Mouse (Mus musculus): Measurements from ENCODE around the gene Cdc42ep2. TPM values are rescaled to one million over a fixed set of nuclear protein-coding genes. Genes with fewer than 3 reads are reported as not detected.
A peak's percentile ranks its signal among the peaks of the same experiment; 100 is the strongest.
"Not testable (repeated sequence)": the region's sequence is repeated elsewhere in the genome, so short reads cannot be mapped to it uniquely, and the experiment has no call there.

Gene Cdc42ep2
- polyA plus RNA-seq, 1 experiment from 2014 or later: 6.5 TPM

GRCm38 (mm10) chr19:5894002-5894678, 30.5 kb downstream of the Cdc42ep2 start, which contains the start of gene Tigd3:
TSS of gene Tigd3 (minus strand) at chr19:5894149.
- no peaks in the 10 kb centered on the region for H3K27me3 ChIP-seq
- peak; percentile 55 for DNase-seq (ENCODE audit: low read depth, low spot score)
- ChIA-PET POLR2A (interaction anchor here (0.8 to 1.2 kb wide), 2 partner anchors 14 to 18 kb away, joined by 3 to 5 read pairs; partner anchors contain the start of gene Dpf2), CTCF (interaction anchor here (0.8 to 1.9 kb wide), 2 partner anchors 11 to 107 kb away, joined by 4 to 6 read pairs; no protein-coding TSS in a partner anchor)
- peak; percentile 74 for ATAC-seq
- TF ChIP-seq CTCF (IDR thresholded peaks at IDR 0.05): no peak
- in situ Hi-C loops (cut with MboI; ENCODE audit: low pct_unique_long_range_greater_than_20kb): no loop called here

GRCm38 (mm10) chr19:5893282-5894001, 31.2 kb downstream of the Cdc42ep2 start:
- H3K27me3 ChIP-seq: no peaks in the 10 kb centered on the region
- ATAC-seq: no peak
- ChIA-PET POLR2A (interaction anchor here (0.8 to 1.3 kb wide), 3 partner anchors 9 to 19 kb away, joined by 3 to 5 read pairs (median 4); partner anchors contain the start of gene Dpf2), CTCF (interaction anchor here (0.7 to 0.8 kb wide), 2 partner anchors 106 kb away, joined by 3 to 4 read pairs; no protein-coding TSS in a partner anchor)
- TF ChIP-seq CTCF (IDR thresholded peaks at IDR 0.05): no peak
- DNase-seq (ENCODE audit: low read depth, low spot score): no peak
- in situ Hi-C loops (cut with MboI; ENCODE audit: low pct_unique_long_range_greater_than_20kb): no loop called here

DNA sequence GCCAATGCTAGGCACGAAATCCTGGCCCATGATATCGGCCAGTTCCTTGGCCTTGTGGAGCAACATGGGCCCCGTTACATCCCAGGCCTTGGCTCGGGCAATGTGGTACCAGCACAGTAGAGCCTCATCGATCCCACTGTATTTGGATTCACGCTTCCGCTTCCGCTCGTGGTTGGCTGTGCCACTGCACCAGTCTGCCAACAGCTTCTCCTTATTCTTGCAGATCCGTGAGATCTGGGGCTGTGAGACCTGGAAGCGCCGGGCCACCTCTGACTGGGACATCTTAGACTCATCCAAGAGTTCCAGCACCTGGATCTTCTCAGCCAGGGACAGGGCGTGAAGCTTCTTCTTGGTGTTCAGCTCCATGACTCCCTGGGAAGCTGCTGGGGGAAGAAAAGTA, 31.9 kb downstream of the Cdc42ep2 start:
- no peak for ATAC-seq
- DNase-seq (ENCODE audit: low read depth, low spot score): no peak
- no peak for TF ChIP-seq CTCF (IDR thresholded peaks at IDR 0.05)
- no peaks in the 10 kb centered on the region for H3K27me3 ChIP-seq
- CTCF ChIA-PET: interaction anchor here (1.6 kb wide), 1 partner anchor 106 kb away, joined by 7 read pairs; no protein-coding TSS in a partner anchor
- in situ Hi-C loops (cut with MboI; ENCODE audit: low pct_unique_long_range_greater_than_20kb): no loop called here
- POLR2A ChIA-PET: interaction anchor here (1.3 kb wide), 1 partner anchor 10 kb away, joined by 4 read pairs; no protein-coding TSS in a partner anchor

DNA sequence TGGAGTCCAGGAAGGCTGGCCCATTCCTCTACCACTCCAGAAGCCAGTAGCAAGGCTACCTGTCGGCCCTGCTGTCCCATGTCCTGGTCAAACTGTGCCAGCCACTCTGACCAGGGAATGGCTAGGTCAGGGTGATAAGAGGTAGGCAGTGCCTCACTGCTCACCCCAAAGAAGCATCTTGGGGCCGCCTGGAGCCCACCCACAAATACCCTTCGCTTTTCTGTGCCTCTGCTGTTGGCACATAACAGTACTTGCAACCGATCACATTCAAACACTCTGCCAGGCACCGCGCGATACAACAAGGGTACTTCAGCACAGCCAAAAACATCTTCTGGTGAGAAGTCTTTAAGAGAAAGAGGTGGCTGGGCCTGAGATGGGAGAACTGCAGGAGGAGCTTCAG, 32.4 kb downstream of the Cdc42ep2 start:
- H3K27me3 ChIP-seq: no peaks in the 10 kb centered on the region
- in situ Hi-C loops (cut with MboI; ENCODE audit: low pct_unique_long_range_greater_than_20kb): no loop called here
- no peak for ATAC-seq
- no peak for TF ChIP-seq CTCF (IDR thresholded peaks at IDR 0.05)
- ChIA-PET POLR2A (interaction anchor here (1.3 kb wide), 1 partner anchor 11 kb away, joined by 4 read pairs; no protein-coding TSS in a partner anchor), CTCF (interaction anchor here (1.6 kb wide), 1 partner anchor 105 kb away, joined by 7 read pairs; no protein-coding TSS in a partner anchor)
- DNase-seq (ENCODE audit: low read depth, low spot score): no peak

GRCm38 (mm10) chr19:5891521-5892258, 32.9 kb downstream of the Cdc42ep2 start:
- in situ Hi-C loops (cut with MboI; ENCODE audit: low pct_unique_long_range_greater_than_20kb): no loop called here
- H3K27me3 ChIP-seq: no peaks in the 10 kb centered on the region
- ATAC-seq (no peak), DNase-seq (ENCODE audit: low read depth, low spot score) (no peak)
- ChIA-PET POLR2A (no interaction called here), CTCF (interaction anchor here (1.0 to 1.6 kb wide), 2 partner anchors 9 to 105 kb away, joined by 3 to 7 read pairs; no protein-coding TSS in a partner anchor)
- no peak for TF ChIP-seq CTCF (IDR thresholded peaks at IDR 0.05)

DNA sequence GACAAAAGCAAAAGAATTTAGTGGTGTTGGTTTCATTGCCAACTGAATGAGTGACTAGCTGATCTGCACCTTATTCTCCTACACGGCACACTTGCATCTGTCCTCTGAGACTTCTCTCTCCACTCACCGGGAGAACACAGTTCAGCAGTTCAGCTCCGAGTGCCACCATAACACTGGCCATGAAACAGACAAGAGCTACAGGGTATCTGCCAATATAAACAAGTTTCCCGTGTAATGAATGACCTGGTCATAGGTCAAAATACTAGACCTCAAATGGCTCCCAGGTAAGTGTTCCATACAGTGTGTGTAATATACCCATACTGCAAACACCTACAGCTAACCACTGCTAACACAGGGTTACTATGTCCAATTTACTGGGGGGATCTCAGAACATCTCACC, 35.4 kb downstream of the Cdc42ep2 start:
- DNase-seq (ENCODE audit: low read depth, low spot score): no peak
- ChIA-PET POLR2A (no interaction called here), CTCF (interaction anchor here (1.3 to 2.1 kb wide), 3 partner anchors 96 to 177 kb away, joined by 3 to 13 read pairs (median 5); no protein-coding TSS in a partner anchor)
- in situ Hi-C loops (cut with MboI; ENCODE audit: low pct_unique_long_range_greater_than_20kb): loop anchor here (5.0 kb wide), 1 partner anchor 177 kb away; no protein-coding TSS in a partner anchor
- no peak for TF ChIP-seq CTCF (IDR thresholded peaks at IDR 0.05)
- ATAC-seq: no peak
- no peaks in the 10 kb centered on the region for H3K27me3 ChIP-seq

GRCm38 (mm10) chr19:5887234-5887815, 37.3 kb downstream of the Cdc42ep2 start:
- in situ Hi-C loops (cut with MboI; ENCODE audit: low pct_unique_long_range_greater_than_20kb): loop anchor here (5.0 kb wide), 1 partner anchor 175 kb away; no protein-coding TSS in a partner anchor
- CTCF ChIA-PET: interaction anchor here (1.0 to 5.5 kb wide), 3 partner anchors 13 to 100 kb away, joined by 3 to 58 read pairs (median 3); no protein-coding TSS in a partner anchor
- DNase-seq (ENCODE audit: low read depth, low spot score) (no peak), ATAC-seq (no peak)
- H3K27me3 ChIP-seq: no peaks in the 10 kb centered on the region
- POLR2A ChIA-PET: interaction anchor here (0.7 kb wide), 1 partner anchor 163 kb away, joined by 4 read pairs; no protein-coding TSS in a partner anchor
- TF ChIP-seq CTCF (IDR thresholded peaks at IDR 0.05): no peak

DNA sequence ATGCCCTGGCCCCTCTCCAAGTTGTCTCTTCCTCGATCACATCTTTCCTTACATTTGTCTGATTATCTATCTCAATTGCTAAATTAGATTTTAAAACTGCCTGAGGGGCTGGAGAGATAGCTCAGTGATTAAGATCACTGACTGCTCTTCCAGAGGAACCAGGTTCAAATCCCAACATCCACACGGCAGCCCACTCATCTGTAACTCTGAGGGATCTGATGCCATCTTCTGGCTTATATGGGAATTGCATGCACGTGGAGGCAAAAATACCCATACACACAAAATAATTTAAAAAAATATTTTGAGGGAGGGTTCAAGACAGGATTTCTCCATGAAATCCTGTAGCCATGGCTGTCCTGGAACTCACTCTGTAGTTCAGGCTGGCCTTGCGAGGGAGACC, 38.8 kb downstream of the Cdc42ep2 start:
- TF ChIP-seq CTCF (IDR thresholded peaks at IDR 0.05): peak; percentile 71
- no peak for DNase-seq (ENCODE audit: low read depth, low spot score)

GRCm38 (mm10) chr19:5883935-5884334, 40.7 kb downstream of the Cdc42ep2 start:
- POLR2A ChIA-PET: interaction anchor here (0.6 kb wide), 1 partner anchor 57 kb away, joined by 9 read pairs; no protein-coding TSS in a partner anchor
- no peak for TF ChIP-seq CTCF (IDR thresholded peaks at IDR 0.05)
- DNase-seq (ENCODE audit: low read depth, low spot score) (no peak), ATAC-seq (no peak)
- CTCF ChIA-PET: interaction anchor here (5.5 kb wide), 1 partner anchor 96 kb away, joined by 58 read pairs; no protein-coding TSS in a partner anchor
- H3K27me3 ChIP-seq: no peaks in the 10 kb centered on the region
- in situ Hi-C loops (cut with MboI; ENCODE audit: low pct_unique_long_range_greater_than_20kb): no loop called here

More for the DNA sequence above, 38.8 kb downstream of the Cdc42ep2 start:
- no peaks in the 10 kb centered on the region for H3K27me3 ChIP-seq
- in situ Hi-C loops (cut with MboI; ENCODE audit: low pct_unique_long_range_greater_than_20kb): loop anchor here (5.0 kb wide), 1 partner anchor 174 kb away; no protein-coding TSS in a partner anchor
- POLR2A ChIA-PET: interaction anchor here (0.6 to 1.1 kb wide), 6 partner anchors 11 to 98 kb away, joined by 3 to 4 read pairs (median 3); partner anchors contain the start of gene Frmd8
- CTCF ChIA-PET: interaction anchor here (1.0 to 5.5 kb wide), 7 partner anchors 23 to 98 kb away, joined by 3 to 58 read pairs (median 3); no protein-coding TSS in a partner anchor
- ATAC-seq: no peak

- H3K27me3 ChIP-seq; ATAC-seq; DNase-seq (ENCODE audit: low read depth, low spot score); in situ Hi-C loops (cut with MboI; ENCODE audit: low pct_unique_long_range_greater_than_20kb): not testable (repeated sequence)
- POLR2A ChIA-PET: interaction anchor here (1.0 to 1.5 kb wide), 2 partner anchors 38 to 88 kb away, joined by 3 read pairs; no protein-coding TSS in a partner anchor
- CTCF ChIA-PET: interaction anchor here (0.7 to 8.7 kb wide), 4 partner anchors 9 to 95 kb away, joined by 3 to 74 read pairs (median 30); no protein-coding TSS in a partner anchor
These were observed 42.5 kb downstream of the Cdc42ep2 start for GRCm38 (mm10) chr19:5882079-5882478.
